Mouse (Mus musculus): ENCODE results near the gene Cadm2. TPM values are rescaled to one million over a fixed set of nuclear protein-coding genes. Genes with fewer than 3 reads are reported as not detected.

Cadm2 gene
- polyA plus RNA-seq, 1 experiment from 2014 or later, result 70.7 TPM

DNA sequence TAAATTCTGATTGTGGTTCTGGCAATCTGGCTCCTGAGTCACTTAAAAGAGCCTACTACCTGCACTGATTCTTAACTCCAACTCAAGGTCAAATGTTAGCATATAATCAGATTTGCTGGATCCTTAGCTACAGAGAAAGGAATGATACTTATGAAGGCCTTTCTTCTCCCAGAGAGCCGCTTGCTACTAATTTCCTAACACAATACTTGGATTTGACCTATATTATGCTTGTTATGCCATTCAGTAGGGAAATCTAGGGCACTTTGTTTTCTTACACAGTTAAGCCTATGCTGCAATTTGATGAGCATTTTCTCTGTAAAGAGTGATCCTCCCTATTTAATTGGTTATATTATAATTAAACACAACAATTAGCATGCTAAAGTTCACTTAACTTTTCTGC, 394.0 kb downstream of the Cadm2 start:
- whole genome bisulfite sequencing, result 57% methylated on average over 1 of the region's 1 CpGs
- no peaks in the 10 kb centered on the region for H3K27me3 ChIP-seq (replicated peaks)
- ATAC-seq (replicated peaks), result no peak

DNA sequence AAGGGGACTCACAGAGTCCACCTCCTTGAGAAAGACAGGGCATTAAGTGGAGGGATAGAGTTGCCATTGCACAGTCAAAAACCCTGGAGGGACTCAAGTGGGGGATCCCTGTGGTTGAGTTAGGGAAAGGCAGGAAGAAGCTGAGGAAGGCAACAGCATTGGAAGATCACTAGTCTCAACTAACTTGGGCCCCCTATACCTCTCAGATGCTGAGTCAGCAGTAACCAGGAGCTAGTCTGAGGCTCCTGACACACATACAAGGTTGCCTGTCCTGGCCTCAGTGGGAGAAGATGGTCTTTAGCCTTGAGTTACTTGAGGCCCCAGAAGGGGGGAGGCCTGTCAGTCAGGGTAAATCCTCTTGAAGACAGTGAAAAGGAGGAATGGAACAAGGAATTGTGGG, 417.4 kb downstream of the Cadm2 start:
- no peak for ATAC-seq (replicated peaks)
- Histone ChIP-seq H3K9me3 (no peaks in the 10 kb centered on the region), H3K4me3 (no peak overlapping the region), H3K36me3 (replicated peaks) (no peaks in the 10 kb centered on the region), H3K27me3 (replicated peaks) (no peaks in the 10 kb centered on the region), H3K4me1 (no peaks in the 10 kb centered on the region), H3K9ac (no peak overlapping the region), H3K4me2 (no peak overlapping the region), H3K27ac (no peak overlapping the region)

More for the DNA sequence above, 394.0 kb downstream of the Cadm2 start:
- H3K4me2 ChIP-seq, result no peak overlapping the region
- no peak overlapping the region for H3K27ac ChIP-seq
- no peak overlapping the region for H3K9ac ChIP-seq
- H3K36me3 ChIP-seq (replicated peaks), result no peaks in the 10 kb centered on the region
- H3K4me3 ChIP-seq, result no peak overlapping the region
- no peaks in the 10 kb centered on the region for H3K4me1 ChIP-seq
- no peaks in the 10 kb centered on the region for H3K9me3 ChIP-seq

DNA sequence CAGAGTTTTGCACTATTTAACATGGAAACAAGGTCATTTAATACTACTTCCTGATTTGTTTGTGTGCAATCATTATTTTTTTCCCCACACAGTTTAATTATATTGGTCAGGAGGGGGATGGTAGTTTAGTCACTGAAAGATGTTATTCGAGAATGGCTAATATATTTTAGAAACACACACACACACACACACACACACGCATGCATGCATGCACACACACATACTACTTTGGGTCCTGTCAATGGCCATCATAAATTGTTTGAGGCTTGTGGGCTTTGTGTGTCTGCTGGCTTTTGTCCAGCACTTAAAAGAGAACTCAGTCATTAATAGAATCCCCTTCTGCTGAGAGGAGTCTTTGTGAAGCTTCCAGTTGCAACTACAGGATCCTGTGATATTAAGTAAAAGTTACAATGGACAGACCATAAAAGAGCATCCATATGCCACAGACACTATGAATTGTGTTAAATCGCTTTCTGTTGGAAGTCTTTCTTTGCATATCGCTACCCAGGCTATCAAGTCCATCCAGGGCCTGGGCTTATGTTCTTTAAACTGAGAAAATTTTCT, 427.8 kb downstream of the Cadm2 start:
- ATAC-seq (replicated peaks), result no peak
- Histone ChIP-seq H3K27ac (no peak overlapping the region), H3K4me3 (no peak overlapping the region), H3K27me3 (replicated peaks) (no peaks in the 10 kb centered on the region), H3K9ac (no peak overlapping the region), H3K4me1 (no peaks in the 10 kb centered on the region), H3K9me3 (no peaks in the 10 kb centered on the region), H3K4me2 (no peak overlapping the region), H3K36me3 (replicated peaks) (no peaks in the 10 kb centered on the region)
- 60% methylated on average over 4 of the region's 4 CpGs for WGBS

DNA sequence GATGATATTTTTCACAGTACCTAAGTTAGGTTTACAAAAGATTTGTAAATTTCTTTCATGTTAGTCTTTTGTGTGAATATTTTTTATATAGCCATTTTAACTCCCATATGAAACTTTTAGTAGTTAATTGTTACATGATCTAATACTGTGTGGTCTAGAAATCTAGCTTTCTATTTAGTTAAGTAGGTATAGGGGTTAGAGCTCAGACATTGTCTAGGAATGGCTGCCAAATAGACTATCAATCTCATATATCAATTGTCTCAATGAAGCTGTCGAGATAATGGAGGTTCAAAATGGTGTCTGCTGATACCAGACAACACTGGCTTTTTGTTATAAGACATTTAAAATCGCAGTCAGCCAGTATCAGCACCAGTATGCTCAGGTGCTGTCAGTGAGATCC, 428.3 kb downstream of the Cadm2 start:
- H3K4me2 ChIP-seq, result no peak overlapping the region
- H3K9ac ChIP-seq, result no peak overlapping the region

DNA sequence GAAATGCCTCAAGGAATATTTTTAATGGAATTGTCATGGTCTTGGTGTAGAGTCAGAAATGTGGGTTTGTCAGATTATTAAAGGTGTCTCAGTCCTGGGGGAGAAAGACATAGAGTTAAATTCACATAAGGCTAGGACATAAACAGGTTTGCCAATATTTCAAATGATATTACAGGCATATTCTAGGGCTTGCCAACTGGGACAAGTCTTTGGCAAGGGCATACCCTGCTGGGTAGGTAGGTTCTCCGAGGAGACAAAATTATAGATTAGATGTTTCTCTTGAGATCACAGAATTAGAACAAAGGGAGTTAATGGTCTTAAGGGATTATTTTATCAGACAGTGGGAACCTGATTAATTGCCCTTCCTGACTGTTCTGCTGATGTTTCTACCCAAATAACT, 434.4 kb downstream of the Cadm2 start:
- WGBS, result 77% methylated on average over 1 of the region's 1 CpGs
- Histone ChIP-seq H3K4me1 (no peaks in the 10 kb centered on the region), H3K9ac (no peak overlapping the region), H3K36me3 (replicated peaks) (no peaks in the 10 kb centered on the region), H3K27ac (no peak overlapping the region), H3K9me3 (no peaks in the 10 kb centered on the region), H3K27me3 (replicated peaks) (no peaks in the 10 kb centered on the region), H3K4me3 (no peak overlapping the region), H3K4me2 (no peak overlapping the region)
- ATAC-seq (replicated peaks), result no peak

More for the DNA sequence above, 428.3 kb downstream of the Cadm2 start:
- H3K27me3 ChIP-seq (replicated peaks), result no peaks in the 10 kb centered on the region
- H3K4me3 ChIP-seq, result no peak overlapping the region
- WGBS, result 68% methylated on average over 2 of the region's 2 CpGs
- no peaks in the 10 kb centered on the region for H3K9me3 ChIP-seq
- no peak for ATAC-seq (replicated peaks)
- no peaks in the 10 kb centered on the region for H3K36me3 ChIP-seq (replicated peaks)
- no peak overlapping the region for H3K27ac ChIP-seq
- no peaks in the 10 kb centered on the region for H3K4me1 ChIP-seq

DNA sequence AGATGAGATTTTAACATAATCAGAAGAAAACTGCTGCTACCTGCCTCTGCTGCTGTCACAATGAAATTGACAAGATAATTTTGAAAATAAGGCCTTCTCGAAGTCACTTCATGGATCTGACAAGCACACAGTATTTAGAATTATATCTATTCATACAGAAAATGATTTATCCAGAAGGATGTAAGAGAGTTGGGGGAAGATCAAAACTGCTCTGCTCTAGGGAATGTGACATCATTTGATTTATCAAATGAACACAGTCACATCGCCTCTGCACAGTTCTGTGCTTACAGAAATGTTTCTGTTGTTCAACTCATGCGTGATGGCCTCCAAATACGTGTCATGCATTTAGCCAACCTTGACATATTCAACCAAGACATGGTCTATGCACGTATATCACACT, 437.8 kb downstream of the Cadm2 start:
- Histone ChIP-seq H3K4me1 (no peaks in the 10 kb centered on the region), H3K4me3 (no peak overlapping the region), H3K9ac (no peak overlapping the region), H3K36me3 (replicated peaks) (no peaks in the 10 kb centered on the region), H3K27me3 (replicated peaks) (no peaks in the 10 kb centered on the region), H3K9me3 (no peaks in the 10 kb centered on the region), H3K27ac (0 out of 2 replicates have a peak overlapping the region, but pooled peaks have one; percentile 17), H3K4me2 (no peak overlapping the region)
- ATAC-seq (replicated peaks), result peak; percentile 69; the same call in 1 of the 2 replicates
- WGBS, result 60% methylated on average over 5 of the region's 5 CpGs

DNA sequence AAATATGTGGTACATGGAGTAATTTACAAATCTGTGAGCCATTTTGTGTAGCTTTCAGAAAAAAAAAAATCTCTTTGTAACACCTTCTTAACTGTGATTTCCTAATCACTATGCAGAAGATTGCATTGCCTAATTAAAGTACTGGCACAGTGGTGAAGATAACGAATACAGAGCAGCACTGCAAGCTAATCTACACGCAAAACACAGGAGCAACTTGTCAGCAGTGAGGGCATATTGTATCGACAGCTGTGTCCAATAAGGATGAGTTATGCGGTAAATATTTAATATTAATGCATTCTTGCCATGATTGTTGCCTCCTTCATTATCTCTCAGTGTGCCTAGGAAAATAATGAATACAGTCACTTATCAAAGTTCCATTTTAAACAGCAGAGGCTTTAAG, 445.3 kb downstream of the Cadm2 start:
- no peak overlapping the region for H3K4me3 ChIP-seq
- WGBS, result 33% methylated on average over 4 of the region's 4 CpGs
- H3K9ac ChIP-seq, result no peak overlapping the region
- H3K9me3 ChIP-seq, result no peaks in the 10 kb centered on the region
- H3K27ac ChIP-seq, result no peak overlapping the region
- no peak; the same call in 1 of the 2 replicates for ATAC-seq (replicated peaks)
- H3K36me3 ChIP-seq (replicated peaks), result no peaks in the 10 kb centered on the region
- no peaks in the 10 kb centered on the region for H3K27me3 ChIP-seq (replicated peaks)
- no peaks in the 10 kb centered on the region for H3K4me1 ChIP-seq
- H3K4me2 ChIP-seq, result no peak overlapping the region

DNA sequence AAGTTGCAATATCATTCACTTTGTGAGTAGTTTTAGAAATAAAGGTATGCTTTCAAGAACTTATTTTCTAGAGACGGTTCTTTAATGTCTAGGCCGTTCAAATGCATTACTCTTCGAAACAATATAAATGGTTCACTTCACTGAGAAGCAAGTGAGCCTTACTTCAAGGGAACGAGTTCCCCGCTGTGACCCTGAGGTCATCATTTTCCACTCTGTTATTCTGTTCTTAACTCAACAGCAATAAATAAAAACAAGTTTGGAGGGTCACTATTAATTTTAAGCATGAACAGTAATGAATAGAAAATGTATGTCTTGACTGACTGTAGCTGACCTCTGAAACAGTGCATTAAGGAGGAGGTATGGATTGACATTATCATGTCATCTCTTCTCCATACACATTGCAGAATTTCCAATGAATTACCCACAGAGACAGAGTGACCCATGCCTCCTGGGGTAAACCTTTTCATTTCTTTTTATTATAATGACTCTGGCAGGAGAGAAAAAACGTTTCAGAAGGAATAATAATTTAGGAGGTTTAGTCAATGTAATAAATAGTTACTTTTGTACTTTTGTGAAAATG, 458.4 kb downstream of the Cadm2 start:
- Histone ChIP-seq H3K36me3 (replicated peaks) (no peaks in the 10 kb centered on the region), H3K4me1 (no peaks in the 10 kb centered on the region), H3K9me3 (no peaks in the 10 kb centered on the region), H3K4me2 (no peak overlapping the region), H3K27me3 (replicated peaks) (no peaks in the 10 kb centered on the region), H3K4me3 (no peak overlapping the region), H3K27ac (no peak overlapping the region), H3K9ac (no peak overlapping the region)
- no peak for ATAC-seq (replicated peaks)
- 41% methylated on average over 6 of the region's 6 CpGs for WGBS

DNA sequence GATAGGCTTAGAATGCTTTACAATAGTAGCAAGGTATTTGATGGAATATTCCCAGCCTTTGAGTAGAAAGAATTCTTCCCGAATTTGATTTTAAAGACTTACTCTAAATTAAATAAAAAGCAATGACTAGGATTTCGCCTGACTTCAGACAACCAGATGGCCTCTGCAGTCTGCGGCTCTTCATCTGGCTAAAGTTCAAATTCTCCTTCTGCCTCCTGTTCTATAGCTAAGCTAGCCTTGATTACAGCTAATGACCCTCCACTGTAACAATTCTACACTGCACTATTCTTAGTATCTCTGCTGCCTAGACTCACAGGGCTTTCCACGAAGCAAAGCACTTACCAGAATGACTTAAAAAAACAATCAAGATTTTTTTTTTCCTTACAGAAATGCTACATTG, 495.9 kb downstream of the Cadm2 start:
- Histone ChIP-seq H3K36me3 (replicated peaks) (no peaks in the 10 kb centered on the region), H3K4me3 (no peak overlapping the region), H3K27ac (no peak overlapping the region), H3K9ac (no peak overlapping the region), H3K27me3 (replicated peaks) (no peaks in the 10 kb centered on the region), H3K9me3 (no peaks in the 10 kb centered on the region), H3K4me1 (no peaks in the 10 kb centered on the region), H3K4me2 (no peak overlapping the region)
- 78% methylated on average over 4 of the region's 4 CpGs for WGBS
- no peak for ATAC-seq (replicated peaks)

DNA sequence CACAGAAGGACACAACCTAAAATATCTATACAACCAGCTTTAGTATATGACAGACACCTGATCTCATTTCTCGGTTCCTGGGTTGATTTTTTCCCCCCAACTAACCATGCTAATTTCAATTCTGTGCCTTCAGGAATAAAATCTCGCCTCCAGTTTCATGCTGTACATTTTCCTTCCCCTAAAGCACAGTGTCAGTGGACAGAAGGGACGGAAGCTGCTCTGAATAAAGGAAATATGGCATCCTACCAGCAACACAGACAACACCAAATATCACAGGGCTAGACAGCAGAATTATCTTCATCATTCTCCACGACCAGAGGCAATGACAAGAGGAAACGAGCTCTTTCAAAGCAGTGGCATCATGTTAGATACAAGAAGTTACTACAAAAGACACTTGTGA, 498.2 kb downstream of the Cadm2 start:
- H3K36me3 ChIP-seq (replicated peaks), result no peaks in the 10 kb centered on the region
- no peak overlapping the region for H3K27ac ChIP-seq
- 61% methylated on average over 5 of the region's 5 CpGs for WGBS
- no peaks in the 10 kb centered on the region for H3K27me3 ChIP-seq (replicated peaks)
- H3K4me3 ChIP-seq, result no peak overlapping the region
- H3K9me3 ChIP-seq, result no peaks in the 10 kb centered on the region
- ATAC-seq (replicated peaks), result no peak
- no peak overlapping the region for H3K4me2 ChIP-seq
- H3K9ac ChIP-seq, result no peak overlapping the region
- no peaks in the 10 kb centered on the region for H3K4me1 ChIP-seq

DNA sequence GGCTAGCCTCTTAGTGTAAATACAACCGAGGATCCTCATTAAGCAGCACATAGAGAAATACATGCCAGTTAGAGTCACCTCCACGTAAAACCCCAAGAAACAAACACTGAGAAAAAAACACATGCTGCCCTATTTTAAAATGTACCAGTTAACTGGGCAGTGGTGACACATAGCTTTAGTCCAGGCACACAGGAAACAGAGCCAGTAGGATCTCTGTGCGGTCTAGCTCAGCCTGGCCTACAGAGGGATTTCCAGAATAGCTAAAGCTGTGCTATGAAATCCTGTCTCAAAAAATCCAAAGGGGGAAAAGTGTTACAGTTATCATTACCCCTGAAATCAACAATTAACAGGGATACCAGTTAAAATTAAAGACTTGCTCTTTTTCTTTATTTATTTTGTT, 498.9 kb downstream of the Cadm2 start:
- H3K9me3 ChIP-seq, result no peaks in the 10 kb centered on the region
- H3K4me2 ChIP-seq, result no peak overlapping the region
- H3K4me1 ChIP-seq, result no peaks in the 10 kb centered on the region
- H3K36me3 ChIP-seq (replicated peaks), result no peaks in the 10 kb centered on the region
- no peak overlapping the region for H3K9ac ChIP-seq
- H3K27me3 ChIP-seq (replicated peaks), result no peaks in the 10 kb centered on the region
- ATAC-seq (replicated peaks), result no peak
- whole genome bisulfite sequencing, result 83% methylated on average over 3 of the region's 3 CpGs
- H3K4me3 ChIP-seq, result no peak overlapping the region
- H3K27ac ChIP-seq, result no peak overlapping the region

DNA sequence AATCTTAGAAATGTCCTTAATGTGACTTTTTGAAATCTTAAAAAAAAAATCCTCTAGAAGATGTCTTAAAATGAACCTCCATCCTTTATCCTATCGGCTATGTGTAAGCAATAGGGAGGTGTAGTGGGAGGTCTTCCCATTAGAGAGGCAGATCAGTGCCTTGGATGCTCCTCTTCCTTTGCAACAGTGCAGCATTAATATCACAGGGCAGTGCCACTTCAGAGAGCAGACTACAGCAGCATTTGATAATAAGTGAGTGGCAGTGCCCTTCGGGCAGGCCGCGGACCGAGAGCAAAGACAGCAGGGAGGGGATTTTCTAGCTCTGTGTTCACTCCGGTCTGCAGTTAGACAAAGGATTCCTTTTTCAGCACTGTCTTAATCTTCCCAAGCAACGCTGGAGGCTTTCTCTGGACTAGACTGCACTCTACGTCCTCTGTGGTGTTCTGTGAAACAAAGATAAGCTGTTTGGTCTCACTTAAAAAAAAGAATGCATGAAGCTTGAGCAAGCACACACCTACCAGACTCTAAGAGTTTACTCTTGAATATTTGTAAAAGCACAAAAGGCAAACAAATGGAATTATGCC, 514.1 kb downstream of the Cadm2 start:
- WGBS, result 16% methylated on average over 8 of the region's 8 CpGs
- no peak overlapping the region for H3K4me3 ChIP-seq
- no peak overlapping the region for H3K4me2 ChIP-seq
- no peaks in the 10 kb centered on the region for H3K9me3 ChIP-seq
- no peak overlapping the region for H3K9ac ChIP-seq
- no peaks in the 10 kb centered on the region for H3K4me1 ChIP-seq
- no peak overlapping the region for H3K27ac ChIP-seq
- H3K36me3 ChIP-seq (replicated peaks), result no peaks in the 10 kb centered on the region
- no peaks in the 10 kb centered on the region for H3K27me3 ChIP-seq (replicated peaks)
- ATAC-seq (replicated peaks), result peak; percentile 71; the same call in 1 of the 2 replicates

DNA sequence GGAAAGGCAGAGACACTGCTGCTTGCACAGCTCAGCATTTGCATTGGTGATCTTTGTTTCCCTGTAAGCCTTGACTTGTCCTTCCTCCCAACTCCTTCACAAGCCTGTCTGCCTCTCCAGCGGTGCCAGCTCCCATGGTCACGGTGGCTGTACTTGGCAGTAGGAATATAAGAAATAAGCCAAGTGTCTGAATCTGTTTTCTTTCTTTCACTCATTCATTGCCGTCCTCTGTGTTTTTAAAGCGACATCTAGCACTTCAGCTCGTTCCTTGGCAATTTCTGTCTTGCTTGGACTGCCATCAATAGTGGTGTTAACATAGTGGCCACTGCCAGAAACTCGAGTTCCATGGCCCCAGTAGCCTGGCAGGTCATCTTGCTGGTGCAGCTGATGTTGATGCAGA, 524.0 kb downstream of the Cadm2 start:
- WGBS, result 76% methylated on average over 6 of the region's 6 CpGs
- Histone ChIP-seq H3K9ac (no peak overlapping the region), H3K27me3 (replicated peaks) (no peaks in the 10 kb centered on the region), H3K36me3 (replicated peaks) (no peaks in the 10 kb centered on the region), H3K4me1 (no peaks in the 10 kb centered on the region), H3K27ac (no peak overlapping the region), H3K9me3 (no peaks in the 10 kb centered on the region), H3K4me3 (no peak overlapping the region), H3K4me2 (no peak overlapping the region)
- ATAC-seq (replicated peaks), result no peak

Measured in midbrain, embryonic 15.5 days (tissue).